Mouse (Mus musculus): ENCODE measurements around the gene Dao. TPM values are rescaled to one million over a fixed set of nuclear protein-coding genes. Genes with fewer than 3 reads are reported as not detected.

Dao gene
- polyA plus RNA-seq, 1 experiment from 2014 or later = 20.4 TPM

DNA sequence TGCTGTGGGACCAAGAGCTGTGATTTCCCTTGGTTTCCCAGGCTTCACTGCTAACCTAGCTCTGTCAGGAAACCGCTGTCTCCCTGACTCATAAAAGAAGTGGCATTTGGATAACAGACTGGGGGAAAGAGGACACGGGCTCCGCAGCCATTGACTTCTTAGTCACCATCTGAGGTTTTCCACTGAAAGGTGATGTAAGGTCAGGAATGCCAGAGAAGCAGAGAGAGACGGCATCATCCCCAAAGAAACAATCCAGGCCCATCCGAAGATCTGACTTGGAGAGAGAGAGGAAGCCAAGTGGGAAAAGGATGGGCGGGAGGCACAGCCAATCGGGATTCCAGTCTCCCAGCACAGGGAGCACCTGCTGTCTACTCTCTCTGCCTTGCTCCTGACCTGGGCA is 12.4 kb upstream of the Dao start:
- H3K9ac ChIP-seq (replicated peaks; ENCODE audit: low read length) = no peak overlapping the region
- H3K4me2 ChIP-seq (replicated peaks; ENCODE audit: low read depth, low read length) = no peak overlapping the region
- ATAC-seq (ENCODE audit: low FRiP score, low TSS enrichment) = no peak

DNA sequence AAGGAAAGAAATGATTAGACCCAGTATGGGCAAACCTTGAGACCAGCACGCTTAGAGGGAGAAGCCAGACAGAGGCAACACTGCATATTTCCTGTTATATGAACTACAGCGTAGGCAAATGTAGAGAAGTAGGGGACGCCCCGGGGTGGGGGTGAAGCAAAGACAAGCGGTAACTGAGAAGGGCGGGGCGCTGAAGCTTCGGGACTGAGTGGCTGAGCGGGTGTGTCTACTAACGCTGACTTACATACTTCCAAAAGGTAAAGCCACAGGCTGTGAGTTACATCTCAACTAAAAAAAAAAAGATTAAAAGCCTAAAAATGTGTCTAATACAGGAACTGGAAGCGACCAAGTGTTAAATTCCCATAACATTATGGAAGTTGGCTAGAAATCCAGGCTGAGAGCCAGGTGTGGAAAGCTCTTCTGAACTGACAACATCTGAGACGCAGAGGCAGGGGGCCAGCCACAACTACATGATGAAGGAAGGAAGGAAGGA is 11.1 kb upstream of the Dao start:
- no peaks in the 10 kb centered on the region for H3K27me3 ChIP-seq (ENCODE audit: insufficient read depth, low read length)
- peak overlapping the region; percentile 86 for H3K4me2 ChIP-seq (replicated peaks; ENCODE audit: low read depth, low read length)
- no peaks in the 10 kb centered on the region for H3K9me3 ChIP-seq (ENCODE audit: low read length)
- WGBS = 17% methylated on average over 12 of the region's 12 CpGs
- peak overlapping the region; percentile 95 for H3K9ac ChIP-seq (replicated peaks; ENCODE audit: low read length)
- peaks cover 13% of the 10 kb centered on the region; the same call in 1 of the 2 replicates for H3K36me3 ChIP-seq (ENCODE audit: insufficient read depth, low read length)
- no peak for ATAC-seq (ENCODE audit: low FRiP score, low TSS enrichment)
- peak overlapping the region; percentile 91 for H3K4me3 ChIP-seq (ENCODE audit: low read length)
- peak overlapping the region; percentile 96 for H3K27ac ChIP-seq (ENCODE audit: low read length)
- H3K4me1 ChIP-seq (ENCODE audit: insufficient read depth, low read length) = peaks cover 38% of the 10 kb centered on the region

More for the DNA sequence above, 12.4 kb upstream of the Dao start:
- Histone ChIP-seq H3K27ac (ENCODE audit: low read length) (no peak overlapping the region), H3K36me3 (ENCODE audit: insufficient read depth, low read length) (peaks cover 14% of the 10 kb centered on the region; the same call in 1 of the 2 replicates), H3K27me3 (ENCODE audit: insufficient read depth, low read length) (no peaks in the 10 kb centered on the region), H3K4me1 (ENCODE audit: insufficient read depth, low read length) (peaks cover 44% of the 10 kb centered on the region), H3K4me3 (ENCODE audit: low read length) (no peak overlapping the region), H3K9me3 (ENCODE audit: low read length) (no peaks in the 10 kb centered on the region)
- 59% methylated on average over 7 of the region's 7 CpGs for WGBS

DNA sequence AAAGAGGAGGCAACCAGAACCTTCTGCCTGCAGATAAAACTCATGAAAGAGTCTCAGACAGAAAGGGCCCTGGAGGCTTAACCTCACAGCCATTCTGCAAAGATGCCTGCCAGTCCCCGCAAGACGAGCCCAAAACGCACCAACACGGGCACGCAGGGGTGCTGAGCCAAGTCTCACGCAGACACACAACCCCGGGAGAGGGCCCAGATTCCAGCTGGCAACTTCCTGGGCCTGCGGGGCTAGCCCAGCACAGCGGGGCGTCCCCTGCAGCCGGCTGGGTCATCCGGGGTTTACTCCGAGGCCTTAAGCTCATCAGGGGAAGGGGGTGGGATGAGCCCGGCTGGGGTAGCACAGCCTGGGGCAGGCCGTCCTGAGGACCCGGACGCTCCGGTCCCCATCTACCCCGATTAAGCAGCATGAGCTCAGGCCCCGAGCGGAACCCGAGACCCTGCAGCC is 10.4 kb upstream of the Dao start:
- Histone ChIP-seq H3K36me3 (ENCODE audit: insufficient read depth, low read length) (peaks cover 8% of the 10 kb centered on the region; the same call in 1 of the 2 replicates), H3K9me3 (ENCODE audit: low read length) (no peaks in the 10 kb centered on the region), H3K27me3 (ENCODE audit: insufficient read depth, low read length) (no peaks in the 10 kb centered on the region), H3K9ac (replicated peaks; ENCODE audit: low read length) (peak overlapping the region; percentile 95), H3K4me2 (replicated peaks; ENCODE audit: low read depth, low read length) (peak overlapping the region; percentile 86), H3K4me1 (ENCODE audit: insufficient read depth, low read length) (peaks cover 35% of the 10 kb centered on the region), H3K27ac (ENCODE audit: low read length) (peak overlapping the region; percentile 96), H3K4me3 (ENCODE audit: low read length) (peak overlapping the region; percentile 91)
- under 1% methylated on average over 22 of the region's 22 CpGs for WGBS
- peak; percentile 89 for ATAC-seq (ENCODE audit: low FRiP score, low TSS enrichment)

DNA sequence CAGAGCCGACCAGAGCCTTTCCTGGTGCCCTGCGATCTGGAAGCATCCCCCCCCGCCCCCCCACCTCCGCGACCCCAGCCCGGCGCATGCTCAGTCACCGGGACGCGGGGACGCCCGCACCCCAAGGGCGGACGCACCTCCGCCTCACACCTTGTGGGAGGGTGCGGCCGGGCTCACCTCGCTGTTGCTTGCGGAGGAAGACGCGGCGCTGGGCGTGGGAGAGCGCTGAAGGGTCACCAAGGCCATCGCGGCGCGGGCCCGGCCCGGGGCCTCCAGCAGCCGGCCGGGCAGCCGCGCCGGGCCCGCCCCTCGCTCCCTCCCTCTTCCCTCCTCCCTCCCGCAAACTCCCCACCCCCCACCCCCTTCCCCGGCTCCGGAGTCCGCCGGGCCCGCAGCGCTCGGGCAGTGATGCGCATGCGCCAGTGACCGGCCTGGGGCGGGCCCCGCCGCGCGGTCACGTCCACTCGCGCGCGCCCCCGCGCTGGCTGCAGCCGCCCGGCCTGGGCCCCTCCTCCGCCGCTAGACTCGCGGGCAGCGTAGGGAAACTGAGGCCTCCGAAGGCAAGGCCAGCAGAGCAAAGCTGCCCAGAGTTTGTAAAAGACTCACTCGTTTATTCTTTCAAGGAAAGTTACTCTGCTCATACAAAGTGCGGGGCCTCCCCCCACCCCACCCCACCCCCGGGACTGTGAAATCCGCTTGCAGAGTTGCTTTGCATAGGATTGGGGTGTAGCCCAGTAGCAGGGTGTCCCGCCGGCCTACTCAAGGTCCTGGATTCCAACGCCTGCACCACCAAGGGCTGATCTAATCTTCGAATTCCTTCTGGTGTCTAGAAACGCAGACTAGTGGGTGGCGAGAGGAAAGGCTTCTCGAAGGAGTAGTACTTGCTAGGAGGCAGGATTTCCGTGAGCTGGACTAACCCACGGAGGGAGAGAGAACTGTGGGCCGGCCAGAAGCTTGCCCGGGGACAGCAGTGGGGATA is 9.7 kb upstream of the Dao start, which contains the start of gene Ssh1:
Ssh1 (minus strand) TSS at position 408 of the 979 bp plus-strand sequence.
- Histone ChIP-seq H3K4me3 (ENCODE audit: low read length) (peak within 1 kb of the TSS; percentile 91), H3K4me1 (ENCODE audit: insufficient read depth, low read length) (peaks cover 35% of the 10 kb centered on the region), H3K9ac (replicated peaks; ENCODE audit: low read length) (peak within 1 kb of the TSS; percentile 95), H3K27me3 (ENCODE audit: insufficient read depth, low read length) (no peaks in the 10 kb centered on the region), H3K4me2 (replicated peaks; ENCODE audit: low read depth, low read length) (peak within 1 kb of the TSS; percentile 86), H3K9me3 (ENCODE audit: low read length) (no peaks in the 10 kb centered on the region), H3K36me3 (ENCODE audit: insufficient read depth, low read length) (peaks cover 7% of the 10 kb centered on the region; the same call in 1 of the 2 replicates), H3K27ac (ENCODE audit: low read length) (peak within 1 kb of the TSS; percentile 96)
- ATAC-seq (ENCODE audit: low FRiP score, low TSS enrichment) = peak; percentile 85
- WGBS = under 1% methylated on average over 59 of the region's 83 CpGs

DNA sequence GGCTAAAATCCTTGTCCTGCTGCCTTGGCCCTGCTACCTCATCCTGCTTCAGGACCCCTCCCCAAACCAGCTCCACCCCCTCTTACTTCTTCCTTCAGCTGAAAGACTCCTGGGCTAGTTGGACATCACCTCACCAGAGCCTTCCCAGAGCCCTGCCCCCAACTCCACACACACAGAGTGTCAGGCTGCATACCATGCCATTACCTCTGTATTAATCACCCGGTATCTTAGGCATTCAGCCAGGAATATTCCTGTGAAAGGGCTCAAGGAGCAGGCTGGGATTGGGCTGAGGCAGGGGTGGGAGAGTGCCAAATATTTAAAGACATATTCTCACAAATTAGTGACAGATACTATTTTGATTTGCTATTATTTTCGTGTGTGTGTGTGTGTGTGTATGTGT is 7.0 kb upstream of the Dao start:
- ATAC-seq (ENCODE audit: low FRiP score, low TSS enrichment) = no peak
- 0 out of 2 replicates have a peak overlapping the region, but pooled peaks have one; percentile 3 for H3K27ac ChIP-seq (ENCODE audit: low read length)
- no peak overlapping the region for H3K4me3 ChIP-seq (ENCODE audit: low read length)
- H3K4me1 ChIP-seq (ENCODE audit: insufficient read depth, low read length) = peaks cover 28% of the 10 kb centered on the region
- no peaks in the 10 kb centered on the region for H3K36me3 ChIP-seq (ENCODE audit: insufficient read depth, low read length)
- no peaks in the 10 kb centered on the region for H3K9me3 ChIP-seq (ENCODE audit: low read length)
- no peak overlapping the region for H3K9ac ChIP-seq (replicated peaks; ENCODE audit: low read length)
- no peak overlapping the region for H3K4me2 ChIP-seq (replicated peaks; ENCODE audit: low read depth, low read length)
- H3K27me3 ChIP-seq (ENCODE audit: insufficient read depth, low read length) = no peaks in the 10 kb centered on the region
- WGBS = 49% methylated on average over 2 of the region's 2 CpGs

DNA sequence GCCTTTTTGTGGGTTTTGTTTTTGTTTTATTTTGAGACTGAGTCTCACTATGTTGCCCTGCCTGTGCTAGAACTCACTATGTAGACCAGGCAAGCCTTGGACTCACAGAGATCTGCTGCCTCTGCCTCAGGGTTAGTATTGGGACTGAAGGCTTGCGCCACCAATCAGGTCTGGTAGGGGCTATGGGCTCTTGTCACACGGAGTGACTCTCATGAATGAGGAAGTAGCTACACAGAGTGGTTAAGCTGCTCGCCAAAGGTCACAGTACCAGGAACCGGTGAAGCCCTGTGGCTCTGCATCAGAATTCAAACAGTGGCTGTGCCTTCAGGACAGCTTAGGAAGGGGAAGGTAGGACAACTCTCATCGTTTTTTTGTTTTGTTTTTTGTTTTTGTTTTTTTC is 4.1 kb upstream of the Dao start:
- Histone ChIP-seq H3K27ac (ENCODE audit: low read length) (peak overlapping the region; percentile 32; the same call in 1 of the 2 replicates), H3K9ac (replicated peaks; ENCODE audit: low read length) (no peak overlapping the region), H3K9me3 (ENCODE audit: low read length) (no peaks in the 10 kb centered on the region), H3K27me3 (ENCODE audit: insufficient read depth, low read length) (no peaks in the 10 kb centered on the region), H3K4me2 (replicated peaks; ENCODE audit: low read depth, low read length) (no peak overlapping the region), H3K4me3 (ENCODE audit: low read length) (no peak overlapping the region), H3K4me1 (ENCODE audit: insufficient read depth, low read length) (peaks cover 14% of the 10 kb centered on the region), H3K36me3 (ENCODE audit: insufficient read depth, low read length) (no peaks in the 10 kb centered on the region)
- WGBS = 48% methylated on average over 5 of the region's 5 CpGs
- no peak for ATAC-seq (ENCODE audit: low FRiP score, low TSS enrichment)

DNA sequence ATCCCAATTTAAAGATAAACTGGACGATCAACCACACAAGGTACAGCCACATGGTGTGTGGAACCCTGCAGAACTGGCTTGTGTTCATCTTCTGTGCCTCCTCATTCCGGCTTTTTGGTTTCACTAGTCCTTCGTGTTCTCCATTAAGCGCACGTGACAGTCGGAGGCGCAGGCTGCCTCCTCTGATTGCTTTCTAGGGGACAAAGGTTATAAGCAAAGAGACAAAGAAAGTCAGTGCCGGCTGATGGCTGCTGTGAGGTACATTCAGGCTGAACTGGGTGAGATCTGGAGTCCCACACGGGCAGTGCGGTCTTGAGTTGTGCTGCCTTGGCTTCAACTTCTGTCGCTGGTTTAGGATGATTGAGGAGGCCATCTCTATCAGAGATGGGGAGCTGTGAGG is 1.1 kb downstream of the Dao start:
- H3K27ac ChIP-seq (ENCODE audit: low read length) = peak overlapping the region; percentile 77
- no peak for ATAC-seq (ENCODE audit: low FRiP score, low TSS enrichment)

DNA sequence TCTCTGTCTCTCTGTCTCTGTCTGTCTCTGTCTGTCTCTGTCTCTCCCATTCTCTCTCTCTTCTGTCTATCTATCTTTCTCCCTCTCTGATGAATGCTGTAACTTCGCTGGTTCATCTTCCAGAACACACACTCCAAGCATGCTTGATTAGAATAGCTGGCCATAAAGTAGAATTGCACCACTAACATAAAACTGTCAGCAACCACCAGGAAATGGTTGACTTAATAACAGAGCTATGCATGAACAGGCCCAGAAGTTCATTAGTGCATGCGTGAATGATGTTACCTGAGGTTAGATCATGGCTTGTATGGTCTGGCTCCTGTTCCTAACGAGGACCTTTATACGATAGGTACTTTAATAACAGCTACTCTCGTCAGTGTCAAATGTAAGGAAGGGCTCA is 1.6 kb downstream of the Dao start:
- Histone ChIP-seq H3K4me2 (replicated peaks; ENCODE audit: low read depth, low read length) (peak overlapping the region; percentile 28; the same call in 1 of the 2 replicates), H3K27me3 (ENCODE audit: insufficient read depth, low read length) (no peaks in the 10 kb centered on the region), H3K9me3 (ENCODE audit: low read length) (no peaks in the 10 kb centered on the region), H3K9ac (replicated peaks; ENCODE audit: low read length) (no peak overlapping the region), H3K36me3 (ENCODE audit: insufficient read depth, low read length) (no peaks in the 10 kb centered on the region), H3K27ac (ENCODE audit: low read length) (peak overlapping the region; percentile 77; the same call in 1 of the 2 replicates), H3K4me1 (ENCODE audit: insufficient read depth, low read length) (peaks cover 11% of the 10 kb centered on the region), H3K4me3 (ENCODE audit: low read length) (no peak overlapping the region)
- ATAC-seq (ENCODE audit: low FRiP score, low TSS enrichment) = 0 out of 2 replicates have a peak, but pooled peaks have one; percentile 20
- 18% methylated on average over 5 of the region's 5 CpGs for WGBS

More for the DNA sequence above, 1.1 kb downstream of the Dao start:
- Histone ChIP-seq H3K4me3 (ENCODE audit: low read length) (peak overlapping the region; percentile 20; the same call in 1 of the 2 replicates), H3K9me3 (ENCODE audit: low read length) (no peaks in the 10 kb centered on the region), H3K4me1 (ENCODE audit: insufficient read depth, low read length) (peaks cover 11% of the 10 kb centered on the region), H3K36me3 (ENCODE audit: insufficient read depth, low read length) (no peaks in the 10 kb centered on the region), H3K9ac (replicated peaks; ENCODE audit: low read length) (no peak overlapping the region), H3K27me3 (ENCODE audit: insufficient read depth, low read length) (no peaks in the 10 kb centered on the region), H3K4me2 (replicated peaks; ENCODE audit: low read depth, low read length) (peak overlapping the region; percentile 28)
- 65% methylated on average over 11 of the region's 11 CpGs for WGBS

DNA sequence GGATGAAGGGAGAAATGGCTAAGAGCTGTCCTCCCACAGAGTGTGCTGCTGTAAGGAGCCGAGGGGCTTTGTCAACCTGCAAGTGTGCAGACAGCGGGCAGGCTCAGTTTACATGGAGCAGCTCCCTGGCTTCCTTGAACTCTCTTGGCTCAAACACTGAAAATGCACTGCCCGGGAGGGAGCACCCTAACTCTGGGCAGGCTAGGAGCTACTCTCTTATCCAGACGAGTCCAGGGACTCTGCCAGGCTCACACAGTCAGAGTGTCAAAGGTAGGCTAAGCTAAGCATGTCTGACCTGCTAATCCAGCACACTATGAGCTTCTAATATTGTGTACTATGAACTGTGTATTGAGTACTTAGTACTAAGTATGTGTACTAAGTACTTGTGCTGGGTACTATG is 3.5 kb downstream of the Dao start:
- Histone ChIP-seq H3K27ac (ENCODE audit: low read length) (no peak overlapping the region), H3K27me3 (ENCODE audit: insufficient read depth, low read length) (no peaks in the 10 kb centered on the region), H3K9me3 (ENCODE audit: low read length) (no peaks in the 10 kb centered on the region), H3K36me3 (ENCODE audit: insufficient read depth, low read length) (no peaks in the 10 kb centered on the region), H3K4me1 (ENCODE audit: insufficient read depth, low read length) (peaks cover 11% of the 10 kb centered on the region), H3K9ac (replicated peaks; ENCODE audit: low read length) (no peak overlapping the region), H3K4me3 (ENCODE audit: low read length) (no peak overlapping the region), H3K4me2 (replicated peaks; ENCODE audit: low read depth, low read length) (no peak overlapping the region)
- ATAC-seq (ENCODE audit: low FRiP score, low TSS enrichment) = no peak
- WGBS = 54% methylated on average over 4 of the region's 4 CpGs
